Mouse (Mus musculus) heart, adult 2 months (tissue): ENCODE data around the gene Zfp13. TPM values are rescaled to one million over a fixed set of nuclear protein-coding genes. Genes with fewer than 3 reads are reported as not detected.

Experiments
- DNase-seq, 2 experiments: peaks; one replicate each; pipeline ENCODE4 v3.0.0; 2021
- H3K27ac ChIP-seq: fragments of 200-600 bp; 2 replicates; pipeline ENCODE4 v1.8.1; 2022
- H3K27me3 ChIP-seq: fragments of 200-500 bp; 2 replicates; pipeline ENCODE4 v1.6.1; 2012; ENCODE audit warnings: mild to moderate bottlenecking, low read length, inconsistent platforms, mixed read lengths; ENCODE audit not compliant: control insufficient read depth, insufficient read depth
- H3K36me3 ChIP-seq: fragments of 200-500 bp; 2 replicates; pipeline ENCODE4 v1.6.1; 2012; ENCODE audit warnings: low read length, inconsistent platforms; ENCODE audit not compliant: control insufficient read depth, insufficient read depth
- H3K4me1 ChIP-seq: fragments of 200-500 bp; 2 replicates; pipeline ENCODE4 v1.6.1; 2011; ENCODE audit warnings: low read length; ENCODE audit not compliant: control insufficient read depth, insufficient read depth
- H3K4me3 ChIP-seq: fragments of 200-600 bp; 2 replicates; pipeline ENCODE4 v1.8.1; 2022
- H3K79me2 ChIP-seq: fragments of 200-500 bp; replicated peaks from 2 replicates; pipeline ENCODE4 v1.6.1; 2012; ENCODE audit warnings: mild to moderate bottlenecking, inconsistent platforms, low read length, moderate library complexity, mixed read lengths; ENCODE audit not compliant: control insufficient read depth, insufficient read depth
- H3K9ac ChIP-seq: fragments of 200-500 bp; 2 replicates; pipeline ENCODE4 v1.6.1; 2012; ENCODE audit warnings: low read depth, mild to moderate bottlenecking, control low read depth, inconsistent platforms, low read length, mixed read lengths
- CTCF ChIP-seq: fragments of 200-600 bp; IDR thresholded peaks from 2 replicates; pipeline ENCODE4 v1.8.1; 2022; ENCODE audit warnings: antibody characterized with exemption, mild to moderate bottlenecking, moderate library complexity
- EP300 ChIP-seq: fragments of 200-500 bp; IDR thresholded peaks from 2 replicates; pipeline ENCODE4 v1.6.1; 2011; ENCODE audit warnings: low read depth, low read length, control low read depth; ENCODE audit not compliant: insufficient read depth
- POLR2A ChIP-seq: fragments of 200-500 bp; IDR thresholded peaks from 2 replicates; pipeline ENCODE4 v1.6.1; 2011; ENCODE audit warnings: mild to moderate bottlenecking, low read depth, low read length, control low read depth; ENCODE audit not compliant: insufficient read depth
- WGBS: fragments of 180-500 bp; shearing (Covaris S2); methylation state at CpG from one replicate; pipeline ENCODE4 v1.1.7; 2018; 5-methylcytosine and 5-hydroxymethylcytosine counted together
- intact Hi-C: fragments of 180-260 bp; cut with DNase I; formaldehyde crosslinking; loops from one replicate; pipeline ENCODE4 v1.15.1; 2025
- polyA plus RNA-seq: library from polyadenylated mRNA; depleted of rRNA; stranded (reverse); fragments of >200 nt; gene quantifications from 2 replicates; pipeline ENCODE4 v1.2.3, GENCODE M21; 2012
- total RNA-seq, 2 experiments: library from RNA; stranded (reverse); gene quantifications; 2 replicates each; pipeline ENCODE4 v1.2.3; 2021

The Zfp13 gene
- total and polyA plus RNA-seq, 3 experiments, result 2.2 to 3.6 (median 2.8) TPM

- TF ChIP-seq CTCF, result no peak
- TF ChIP-seq EP300, result peak; percentile 52; the same call in 1 of the 2 replicates
- peak; percentile 39; the same call in 1 of the 2 replicates for TF ChIP-seq POLR2A
- Histone ChIP-seq H3K4me1 (peaks cover 8% of the 10 kb centered on the region), H3K4me3 (peak overlapping the region; percentile 85), H3K9ac (peak overlapping the region; percentile 80), H3K36me3 (no peaks in the 10 kb centered on the region), H3K27me3 (no peaks in the 10 kb centered on the region), H3K79me2 (no peaks in the 10 kb centered on the region), H3K27ac (peak overlapping the region; percentile 93)
- peak; percentile 86 to 88 for DNase-seq
- whole genome bisulfite sequencing, result under 1% methylated on average over 42 of the region's 42 CpGs
- intact Hi-C loops, result no loop called here
These were observed 52.4 kb downstream of the Zfp13 start for GRCm38 (mm10) chr17:23546702-23547505.

- Histone ChIP-seq H3K36me3 (no peaks in the 10 kb centered on the region), H3K27ac (peak overlapping the region; percentile 93), H3K4me3 (peak overlapping the region; percentile 85), H3K27me3 (no peaks in the 10 kb centered on the region), H3K9ac (peak overlapping the region; percentile 80), H3K4me1 (peaks cover 8% of the 10 kb centered on the region), H3K79me2 (no peaks in the 10 kb centered on the region)
- intact Hi-C loops, result no loop called here
- TF ChIP-seq POLR2A (no peak), EP300 (peak; percentile 91), CTCF (no peak)
- peak; percentile 86 to 89 for DNase-seq
- under 1% methylated on average over 20 of the region's 20 CpGs for WGBS
These were observed 53.0 kb downstream of the Zfp13 start for GRCm38 (mm10) chr17:23546333-23546701.

GRCm38 (mm10) chr17:23545841-23546240 is 53.4 kb downstream of the Zfp13 start:
- H3K4me1 ChIP-seq, result peaks cover 7% of the 10 kb centered on the region
- H3K27ac ChIP-seq, result no peak overlapping the region; the same call in 1 of the 2 replicates
- no peak overlapping the region for H3K9ac ChIP-seq
- H3K27me3 ChIP-seq, result no peaks in the 10 kb centered on the region
- no peaks in the 10 kb centered on the region for H3K36me3 ChIP-seq
- H3K79me2 ChIP-seq, result no peaks in the 10 kb centered on the region
- whole genome bisulfite sequencing, result 37% methylated on average over 6 of the region's 6 CpGs
- intact Hi-C loops, result no loop called here
- no peak for TF ChIP-seq POLR2A
- TF ChIP-seq EP300, result no peak
- TF ChIP-seq CTCF, result no peak
- no peak overlapping the region for H3K4me3 ChIP-seq
- no peak for DNase-seq

GRCm38 (mm10) chr17:23544766-23545165 is 54.5 kb downstream of the Zfp13 start:
- no peaks in the 10 kb centered on the region for H3K36me3 ChIP-seq
- intact Hi-C loops, result no loop called here
- no peak overlapping the region for H3K27ac ChIP-seq
- WGBS, result 98% methylated on average over 1 of the region's 1 CpGs
- H3K4me3 ChIP-seq, result no peak overlapping the region
- TF ChIP-seq POLR2A, result no peak
- TF ChIP-seq EP300, result no peak
- no peak for TF ChIP-seq CTCF
- H3K4me1 ChIP-seq, result peaks cover 7% of the 10 kb centered on the region
- no peaks in the 10 kb centered on the region for H3K79me2 ChIP-seq
- H3K9ac ChIP-seq, result no peak overlapping the region
- DNase-seq, result no peak
- no peaks in the 10 kb centered on the region for H3K27me3 ChIP-seq

GRCm38 (mm10) chr17:23543983-23544382 is 55.3 kb downstream of the Zfp13 start:
- H3K9ac ChIP-seq, result no peak overlapping the region
- H3K4me3 ChIP-seq, result no peak overlapping the region
- H3K36me3 ChIP-seq, result no peaks in the 10 kb centered on the region
- peak overlapping the region; percentile 74 for H3K27ac ChIP-seq
- no peaks in the 10 kb centered on the region for H3K27me3 ChIP-seq
- DNase-seq, result no peak
- intact Hi-C loops, result no loop called here
- peaks cover 7% of the 10 kb centered on the region for H3K4me1 ChIP-seq
- no peak for TF ChIP-seq CTCF
- TF ChIP-seq EP300, result no peak
- no peak for TF ChIP-seq POLR2A
- H3K79me2 ChIP-seq, result no peaks in the 10 kb centered on the region
- 60% methylated on average over 4 of the region's 4 CpGs for WGBS

- no peaks in the 10 kb centered on the region for H3K27me3 ChIP-seq
- peaks cover 7% of the 10 kb centered on the region for H3K4me1 ChIP-seq
- 0 out of 2 replicates have a peak overlapping the region, but pooled peaks have one; percentile 14 for H3K9ac ChIP-seq
- DNase-seq, result no peak
- no peak overlapping the region for H3K4me3 ChIP-seq
- no peaks in the 10 kb centered on the region for H3K79me2 ChIP-seq
- intact Hi-C loops, result no loop called here
- TF ChIP-seq EP300 (peak; percentile 41; the same call in 1 of the 2 replicates), CTCF (no peak), POLR2A (peak; percentile 21; the same call in 1 of the 2 replicates)
- peak overlapping the region; percentile 74 for H3K27ac ChIP-seq
- 43% methylated on average over 5 of the region's 5 CpGs for WGBS
- H3K36me3 ChIP-seq, result no peaks in the 10 kb centered on the region
These were observed 56.0 kb downstream of the Zfp13 start for GRCm38 (mm10) chr17:23543325-23543724.
